Mouse (Mus musculus): ENCODE measurements at regions not wholly inside any gene's neighbourhood (a gene's known extent, or its start where the extent isn't known, plus 50 kb on each side); places are given as distances from the start of the nearest gene placed in this dataset.

- DNase-seq (ENCODE audit: low read depth, low spot score), result no peak
Observed at GRCm38 (mm10) chr4:55704921-55705320, 172.7 kb upstream of the Klf4 start.

GRCm38 (mm10) chr4:55703346-55703916, 171.2 kb upstream of the Klf4 start:
- no peak for DNase-seq (ENCODE audit: low read depth, low spot score)

- no peak for DNase-seq (ENCODE audit: low read depth, low spot score)
Observed at GRCm38 (mm10) chr4:55701334-55701733, 169.1 kb upstream of the Klf4 start.

DNA sequence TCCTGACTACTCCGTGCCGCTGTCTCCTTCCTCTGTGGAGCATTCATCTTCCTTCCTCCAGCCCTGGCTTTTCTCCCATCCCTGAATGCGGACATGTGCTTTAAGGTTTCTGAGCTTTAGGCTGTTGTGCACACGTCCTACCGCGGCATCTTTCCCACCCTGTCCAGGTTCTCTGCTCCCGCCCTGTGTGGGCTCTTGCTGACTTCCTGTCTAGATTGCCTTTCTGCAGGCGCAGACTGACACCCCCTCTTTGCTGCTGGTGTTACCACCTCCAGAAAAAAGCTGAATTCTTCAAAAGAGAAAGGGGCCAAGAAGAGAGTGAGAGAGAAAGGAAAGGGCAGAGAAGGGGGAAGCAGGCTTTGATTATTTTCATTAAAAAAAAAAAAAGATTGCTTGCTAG, 167.7 kb upstream of the Klf4 start:
- DNase-seq (ENCODE audit: low read depth, low spot score), result no peak

DNA sequence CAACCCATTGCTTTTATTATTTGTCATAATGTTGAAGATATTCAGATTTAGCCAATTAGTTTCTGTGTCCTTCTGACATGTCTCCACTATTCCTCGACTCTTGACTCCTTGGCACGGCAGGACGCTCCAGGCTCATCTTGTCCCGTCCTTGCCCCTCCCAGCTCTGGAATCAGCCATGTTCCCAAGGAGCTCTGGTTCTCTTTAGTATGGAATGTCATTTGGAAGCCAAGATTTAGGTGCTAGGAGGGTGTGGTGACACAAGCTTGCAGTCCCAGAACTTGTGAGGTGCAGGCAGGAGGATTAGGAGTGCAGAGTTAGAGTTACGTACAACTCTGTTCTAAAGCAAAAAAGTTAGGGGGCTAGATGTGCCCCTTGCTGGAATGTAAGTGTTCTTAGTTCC, 166.9 kb upstream of the Klf4 start:
- no peak for DNase-seq (ENCODE audit: low read depth, low spot score)

DNA sequence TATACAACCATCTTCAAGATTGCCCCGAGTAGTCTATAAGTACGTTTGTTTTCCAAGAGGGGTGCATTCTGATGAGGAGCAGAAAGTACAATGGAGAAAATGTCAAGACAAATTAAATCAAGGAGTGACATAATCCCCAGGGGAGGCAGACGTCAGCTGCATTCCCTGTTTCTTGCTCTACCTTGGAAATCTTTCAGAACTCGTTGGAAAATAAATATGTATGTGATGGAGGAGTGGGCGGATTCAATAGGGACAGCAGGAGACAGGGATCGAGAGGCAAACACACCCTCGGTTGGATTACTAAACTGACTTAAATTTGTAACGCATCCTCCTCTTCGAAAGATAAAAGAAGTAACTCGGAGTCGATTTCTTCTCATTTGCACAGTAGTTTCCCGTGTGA, 164.8 kb upstream of the Klf4 start:
- DNase-seq (ENCODE audit: low read depth, low spot score), result no peak

DNA sequence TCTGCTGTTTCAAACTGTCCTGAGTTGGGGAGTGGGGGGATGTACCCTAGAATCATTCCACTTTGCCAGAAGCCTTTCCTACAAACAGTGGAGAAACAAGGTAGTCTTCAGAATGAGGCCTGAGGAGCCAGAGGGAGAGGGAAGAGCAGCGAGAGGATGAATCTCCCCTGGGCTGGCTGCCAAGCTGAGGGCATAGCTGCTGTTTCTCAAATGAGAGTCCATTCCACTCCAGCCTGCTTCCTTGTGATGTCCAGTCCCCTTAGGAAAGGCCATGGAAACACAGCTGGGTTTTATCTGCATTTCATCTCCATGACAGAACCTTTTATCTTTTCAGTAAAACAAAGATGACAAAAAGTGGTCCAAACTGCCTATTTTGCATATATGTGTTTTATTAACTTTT, 164.2 kb upstream of the Klf4 start:
- DNase-seq (ENCODE audit: low read depth, low spot score), result no peak

GRCm38 (mm10) chr4:55695246-55695645, 163.0 kb upstream of the Klf4 start:
- no peak for DNase-seq (ENCODE audit: low read depth, low spot score)

DNA sequence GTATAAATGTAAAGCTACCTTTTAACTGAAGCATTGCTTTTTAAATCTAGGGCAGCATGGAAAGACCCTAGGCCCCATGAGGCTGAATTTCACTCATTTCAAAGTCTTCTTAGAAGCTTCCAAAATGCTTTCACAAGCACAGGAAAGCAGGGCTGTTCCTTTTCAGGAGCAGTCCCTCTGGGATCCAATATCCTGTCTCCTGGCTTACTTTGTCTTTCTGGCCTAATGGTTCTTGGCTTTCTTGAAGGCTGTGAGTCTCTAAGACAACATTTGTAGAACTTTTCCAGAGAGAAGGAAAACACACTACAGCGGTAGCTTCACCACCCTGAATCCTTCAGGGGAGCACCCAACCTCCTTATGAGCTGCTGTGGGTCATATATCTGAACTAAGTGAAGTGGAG, 157.2 kb upstream of the Klf4 start:
- DNase-seq (ENCODE audit: low read depth, low spot score), result no peak

- DNase-seq (ENCODE audit: low read depth, low spot score), result no peak
Observed at GRCm38 (mm10) chr4:55686771-55687170, 154.5 kb upstream of the Klf4 start.

DNA sequence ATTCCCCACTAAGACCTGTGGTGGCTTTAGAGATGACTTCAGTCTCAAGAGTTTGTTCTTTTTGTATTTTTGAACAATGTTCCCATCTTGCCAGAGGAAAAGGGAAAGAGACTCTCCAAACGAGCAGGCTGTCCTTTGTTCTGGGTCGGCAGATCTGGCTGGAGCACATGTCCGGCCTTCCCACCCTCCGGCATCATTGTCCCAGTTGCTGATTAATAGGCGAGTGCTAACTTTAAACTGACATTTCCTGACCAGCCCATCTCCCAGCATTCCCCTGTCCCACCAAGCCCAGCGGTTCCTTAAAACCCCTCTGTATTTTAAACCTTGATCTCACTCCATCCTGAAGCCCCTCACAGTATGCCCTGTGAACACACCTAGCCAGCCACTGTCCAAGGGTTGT, 140.0 kb upstream of the Klf4 start:
- no peak for DNase-seq (ENCODE audit: low read depth, low spot score)

DNA sequence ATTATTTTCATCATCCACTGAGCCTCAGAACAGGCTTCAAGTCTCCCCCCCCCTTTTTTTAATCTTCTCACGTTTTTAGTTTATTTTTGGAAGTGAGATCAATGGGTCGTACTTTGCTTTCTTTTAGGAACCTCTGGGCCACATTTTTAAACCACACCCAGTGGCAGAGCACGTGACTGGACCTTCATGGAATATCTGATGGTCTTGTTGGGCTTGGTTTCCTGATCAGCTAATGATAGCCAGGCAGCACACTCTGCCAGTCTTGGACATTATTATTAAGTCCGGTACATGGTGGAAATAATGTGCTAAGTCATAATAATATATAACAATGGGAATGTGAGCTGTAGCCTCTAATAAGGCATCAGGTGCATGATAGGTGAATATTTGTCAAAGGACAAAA, 138.0 kb upstream of the Klf4 start:
- no peak for DNase-seq (ENCODE audit: low read depth, low spot score)

- no peak for DNase-seq (ENCODE audit: low read depth, low spot score)
Observed at GRCm38 (mm10) chr4:55664822-55665221, 132.6 kb upstream of the Klf4 start.

DNA sequence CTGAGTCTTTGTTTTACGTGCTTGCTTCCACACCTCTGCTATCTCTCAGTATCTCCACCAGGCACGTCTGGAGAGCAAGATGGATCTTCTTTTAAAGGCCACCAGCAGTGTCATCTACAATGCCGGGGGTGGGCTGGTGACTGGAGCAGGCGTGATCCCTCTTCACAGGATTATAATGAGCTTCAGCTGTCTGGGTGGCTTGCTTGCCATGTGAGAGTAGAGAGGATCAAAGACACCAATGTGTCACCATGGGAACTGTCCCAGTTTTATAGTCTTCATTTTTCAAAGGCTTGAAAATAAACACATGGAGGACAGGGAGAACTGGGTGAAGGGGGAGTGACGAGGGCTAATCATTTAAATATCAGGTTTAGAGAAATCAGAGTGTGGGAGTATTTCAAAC, 131.6 kb upstream of the Klf4 start:
- DNase-seq (ENCODE audit: low read depth, low spot score), result no peak

DNA sequence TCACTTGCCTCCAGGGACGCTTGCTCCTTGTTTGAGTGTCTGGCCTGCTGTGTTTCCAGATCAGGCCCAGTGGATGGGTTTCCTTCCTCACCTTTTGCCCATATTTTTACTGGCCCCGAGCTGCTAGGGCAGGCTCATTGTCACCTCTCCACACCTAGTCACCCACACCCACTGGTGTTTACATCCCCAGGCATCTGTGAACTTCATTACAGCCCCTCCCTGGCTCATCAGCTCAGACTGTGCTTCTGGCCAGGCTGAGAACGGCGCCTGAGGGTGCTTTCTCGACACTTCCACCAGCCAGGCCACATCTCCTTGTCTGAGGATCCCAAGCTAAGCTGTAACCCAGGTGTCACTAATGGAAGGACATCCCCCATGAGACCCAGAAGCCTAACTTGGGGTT, 129.8 kb upstream of the Klf4 start:
- no peak for DNase-seq (ENCODE audit: low read depth, low spot score)

DNA sequence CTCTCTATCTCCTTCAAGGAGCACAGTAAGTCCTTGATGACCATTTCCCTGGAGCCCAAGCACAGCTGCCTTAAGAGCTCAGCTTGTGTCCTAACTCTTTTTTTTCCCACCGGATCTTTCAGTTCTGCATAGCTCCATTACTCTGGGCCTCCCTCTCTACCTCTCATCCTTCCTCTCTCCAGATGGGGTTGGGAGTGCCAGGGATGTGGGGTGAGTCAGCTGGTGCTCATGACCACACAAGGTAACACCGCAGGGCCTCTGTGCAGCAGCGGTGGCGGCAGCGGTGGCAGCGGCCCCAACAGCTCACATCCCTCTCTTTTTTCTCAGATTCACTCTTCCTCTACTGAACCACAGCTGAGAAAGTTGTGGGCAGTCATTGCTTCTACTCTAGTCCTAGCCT, 126.6 kb upstream of the Klf4 start:
- DNase-seq (ENCODE audit: low read depth, low spot score), result no peak

- no peak for DNase-seq (ENCODE audit: low read depth, low spot score)
Observed at GRCm38 (mm10) chr4:55655329-55655728, 123.1 kb upstream of the Klf4 start.

- no peak for DNase-seq (ENCODE audit: low read depth, low spot score)
Observed at GRCm38 (mm10) chr4:55652628-55653027, 120.4 kb upstream of the Klf4 start.

- no peak for DNase-seq (ENCODE audit: low read depth, low spot score)
Observed at GRCm38 (mm10) chr4:55651811-55652410, 119.6 kb upstream of the Klf4 start.

DNA sequence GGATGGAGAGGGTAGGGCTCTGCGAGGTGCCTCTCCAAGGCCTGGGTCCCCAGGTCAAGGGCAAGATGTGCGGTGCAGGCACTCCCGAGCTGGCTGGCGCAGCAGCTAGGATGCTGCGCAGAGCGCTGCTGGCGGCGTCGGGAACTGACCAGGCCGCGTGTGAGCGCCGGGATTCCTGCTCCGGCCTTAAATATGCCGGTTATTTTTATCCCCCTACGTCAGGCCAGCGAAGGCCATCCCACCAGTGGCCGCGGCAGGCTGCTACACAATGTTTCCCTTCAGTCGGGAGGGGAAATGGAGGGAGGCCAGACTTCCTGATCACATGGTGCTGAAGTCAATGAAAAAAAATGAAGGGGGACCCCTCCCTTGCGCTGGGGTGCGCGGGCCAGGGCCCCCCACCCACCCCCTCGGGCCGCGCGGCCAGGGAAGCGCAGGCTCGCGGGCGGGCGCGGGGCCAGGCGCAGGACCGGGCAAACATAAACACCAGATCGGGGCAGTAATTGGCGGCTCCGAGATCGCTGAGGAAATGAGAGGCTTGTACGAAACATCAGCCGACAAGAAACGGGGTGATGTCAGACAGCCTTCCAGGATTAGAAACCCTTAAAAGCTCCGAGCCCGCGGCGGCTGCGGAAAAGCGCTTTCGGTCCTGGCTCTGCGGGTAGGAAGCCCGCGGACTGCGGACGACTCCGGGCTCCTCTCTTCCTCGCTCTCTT, 118.9 kb upstream of the Klf4 start:
- peak; percentile 56 for DNase-seq (ENCODE audit: low read depth, low spot score)

DNA sequence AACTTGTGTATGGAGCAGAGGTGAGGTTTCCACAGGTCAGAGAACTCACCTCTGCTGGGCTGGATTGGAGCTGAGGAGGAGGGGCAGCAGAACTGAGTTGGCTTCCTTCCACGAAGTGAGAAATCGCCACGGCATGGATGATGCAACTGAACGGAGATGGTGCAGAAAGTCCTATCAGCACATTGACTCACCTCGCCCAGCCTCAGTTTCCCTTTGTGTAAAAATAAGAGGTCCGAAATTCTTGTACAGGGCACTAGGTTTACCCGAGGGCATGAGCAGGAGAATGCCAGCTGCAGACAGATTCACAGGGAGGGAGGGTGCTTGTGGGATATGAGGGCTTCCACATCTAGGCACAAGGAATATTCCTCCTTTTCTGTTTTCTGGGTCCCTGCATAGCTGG, 117.9 kb upstream of the Klf4 start:
- DNase-seq (ENCODE audit: low read depth, low spot score), result no peak

DNA sequence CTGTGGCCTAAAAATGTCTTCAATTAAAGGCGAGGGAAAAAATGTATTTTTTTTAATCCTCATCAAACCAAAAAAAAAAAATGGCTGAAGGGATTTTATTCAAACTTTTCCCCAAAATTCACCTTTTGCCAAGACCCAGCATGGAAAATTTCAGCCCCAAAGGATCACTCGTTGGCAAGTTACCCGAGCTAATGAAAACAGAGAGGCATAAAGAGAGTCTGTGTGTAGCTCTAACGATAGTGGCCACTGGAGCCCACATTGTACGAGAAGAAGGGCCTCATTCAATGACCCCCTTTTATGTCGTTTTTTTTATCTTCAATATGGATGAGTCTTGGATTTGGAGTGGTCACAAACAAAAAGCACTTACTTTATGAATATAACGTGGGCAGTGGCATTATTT, 116.1 kb upstream of the Klf4 start:
- no peak for DNase-seq (ENCODE audit: low read depth, low spot score)

DNA sequence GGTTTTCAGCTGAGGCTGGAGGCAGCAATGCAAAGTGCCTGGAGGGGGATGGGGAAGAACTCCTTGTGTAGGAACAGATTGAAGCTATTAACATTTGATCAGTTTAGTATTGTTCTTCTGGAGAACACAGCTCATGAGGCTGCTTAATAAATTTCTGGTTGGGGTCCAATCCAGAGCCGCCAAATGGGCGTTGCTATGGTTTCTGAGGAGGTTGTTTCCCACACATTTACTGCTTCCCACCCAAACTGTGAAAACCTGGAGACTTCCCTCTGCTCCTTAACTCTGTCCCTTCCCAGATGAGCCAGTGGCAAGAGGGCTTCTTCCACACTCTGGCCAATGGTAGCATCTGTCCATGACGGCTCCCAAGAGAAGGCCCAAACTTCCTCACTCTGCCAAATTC, 113.2 kb upstream of the Klf4 start:
- DNase-seq (ENCODE audit: low read depth, low spot score), result no peak
